Mouse (Mus musculus): Measurements from ENCODE around the gene Cacna1s. TPM values are rescaled to one million over a fixed set of nuclear protein-coding genes. Genes with fewer than 3 reads are reported as not detected.

Cacna1s gene
- polyA plus RNA-seq, 1 experiment = 0.30 TPM

GRCm38 (mm10) chr1:136117069-136117468 lies 64.5 kb downstream of the Cacna1s start:
- no peak for DNase-seq (ENCODE audit: low read depth)

- DNase-seq (ENCODE audit: low read depth) = no peak
Measured at GRCm38 (mm10) chr1:136118875-136119274, 66.3 kb downstream of the Cacna1s start.

- no peak for DNase-seq (ENCODE audit: low read depth)
Measured at GRCm38 (mm10) chr1:136119571-136120262, 67.2 kb downstream of the Cacna1s start.

GRCm38 (mm10) chr1:136120263-136120603 lies 67.7 kb downstream of the Cacna1s start:
- no peak for DNase-seq (ENCODE audit: low read depth)

- no peak for DNase-seq (ENCODE audit: low read depth)
Measured at GRCm38 (mm10) chr1:136120785-136121184, 68.2 kb downstream of the Cacna1s start.

GRCm38 (mm10) chr1:136122030-136122429 lies 69.5 kb downstream of the Cacna1s start:
- DNase-seq (ENCODE audit: low read depth) = no peak

GRCm38 (mm10) chr1:136126159-136126765 lies 73.7 kb downstream of the Cacna1s start:
- DNase-seq (ENCODE audit: low read depth) = no peak

- DNase-seq (ENCODE audit: low read depth) = no peak
Measured at GRCm38 (mm10) chr1:136126895-136127294, 74.3 kb downstream of the Cacna1s start.

- no peak for DNase-seq (ENCODE audit: low read depth)
Measured at GRCm38 (mm10) chr1:136127856-136128255, 75.3 kb downstream of the Cacna1s start.

- DNase-seq (ENCODE audit: low read depth) = no peak
Measured at GRCm38 (mm10) chr1:136128416-136128815, 75.9 kb downstream of the Cacna1s start.

- DNase-seq (ENCODE audit: low read depth) = no peak
Measured at GRCm38 (mm10) chr1:136128944-136129589, 76.5 kb downstream of the Cacna1s start.

GRCm38 (mm10) chr1:136130107-136130506 lies 77.6 kb downstream of the Cacna1s start:
- DNase-seq (ENCODE audit: low read depth) = no peak

- DNase-seq (ENCODE audit: low read depth) = no peak
Measured at GRCm38 (mm10) chr1:136130951-136131558, 78.5 kb downstream of the Cacna1s start, which contains the start of gene Kif21b. TSS of gene Kif21b (plus strand) at chr1:136131389.

GRCm38 (mm10) chr1:136131603-136132291 lies 79.2 kb downstream of the Cacna1s start:
- DNase-seq (ENCODE audit: low read depth) = no peak

GRCm38 (mm10) chr1:136132386-136133201 lies 80.0 kb downstream of the Cacna1s start:
- no peak for DNase-seq (ENCODE audit: low read depth)

GRCm38 (mm10) chr1:136133570-136134240 lies 81.2 kb downstream of the Cacna1s start:
- no peak for DNase-seq (ENCODE audit: low read depth)

- DNase-seq (ENCODE audit: low read depth) = no peak
Measured at GRCm38 (mm10) chr1:136134547-136134946, 82.0 kb downstream of the Cacna1s start.

- DNase-seq (ENCODE audit: low read depth) = no peak
Measured at GRCm38 (mm10) chr1:136135046-136135445, 82.5 kb downstream of the Cacna1s start.

- no peak for DNase-seq (ENCODE audit: low read depth)
Measured at GRCm38 (mm10) chr1:136135777-136136444, 83.4 kb downstream of the Cacna1s start.

GRCm38 (mm10) chr1:136136547-136136946 lies 84.0 kb downstream of the Cacna1s start:
- DNase-seq (ENCODE audit: low read depth) = no peak
